Mouse (Mus musculus) stomach, embryonic 15.5 days (tissue): ENCODE results near the gene Hist2h3c1. TPM values are rescaled to one million over a fixed set of nuclear protein-coding genes. Genes with fewer than 3 reads are reported as not detected.
"Not testable (repeated sequence)": the region's sequence is repeated elsewhere in the genome, so short reads cannot be mapped to it uniquely, and the experiment has no call there.

Experiments used
- ATAC-seq: fragments of 200-750 bp; cut with Nextera tagmentation; 2 replicates; pipeline ENCODE4 v1.8.0; 2017; ENCODE audit warnings: low read depth, moderate number of reproducible peaks, moderate TSS enrichment; ENCODE audit not compliant: insufficient read depth, low FRiP score
- H3K27ac ChIP-seq: fragments of 300-500 bp; sonication (generic); 2 replicates; pipeline ENCODE4 v1.5.1; 2015; ENCODE audit warnings: mild to moderate bottlenecking, inconsistent platforms
- H3K27me3 ChIP-seq: fragments of 300-500 bp; sonication (generic); replicated peaks from 2 replicates; pipeline ENCODE4 v1.6.1; 2015; ENCODE audit warnings: inconsistent platforms
- H3K36me3 ChIP-seq: fragments of 300-500 bp; sonication (generic); 2 replicates; pipeline ENCODE4 v1.6.1; 2015; ENCODE audit warnings: inconsistent platforms
- H3K4me1 ChIP-seq: fragments of 300-500 bp; sonication (generic); 2 replicates; pipeline ENCODE4 v1.6.1; 2015; ENCODE audit warnings: inconsistent platforms
- H3K4me2 ChIP-seq: fragments of 300-500 bp; sonication (generic); 2 replicates; pipeline ENCODE4 v1.6.1; 2015; ENCODE audit warnings: mild to moderate bottlenecking, inconsistent platforms
- H3K4me3 ChIP-seq: fragments of 300-500 bp; sonication (generic); replicated peaks from 2 replicates; pipeline ENCODE4 v1.5.1; 2015; ENCODE audit warnings: inconsistent platforms
- H3K9ac ChIP-seq: fragments of 300-500 bp; sonication (generic); 2 replicates; pipeline ENCODE4 v1.6.1; 2015; ENCODE audit warnings: inconsistent platforms
- H3K9me3 ChIP-seq: fragments of 300-500 bp; sonication (generic); 2 replicates; pipeline ENCODE4 v1.6.1; 2016; ENCODE audit warnings: inconsistent platforms
- WGBS: fragments of 180-500 bp; shearing (Covaris S2); methylation state at CpG from one replicate; pipeline ENCODE4 v1.1.7; 2015; 5-methylcytosine and 5-hydroxymethylcytosine counted together
- polyA plus RNA-seq: library from polyadenylated mRNA; unstranded; fragments of >200 nt; fragmentation: Nextera tagmentation; extraction: Ambion mirVana; gene quantifications from 2 replicates; pipeline ENCODE4 v1.2.1, GENCODE M21; 2015

Gene Hist2h3c1
- polyA plus RNA-seq, 1 experiment from 2014 or later, result 2.5 TPM

GRCm38 (mm10) chr3:96263558-96264403 is 17.3 kb downstream of the Hist2h3c1 start:
- Histone ChIP-seq H3K4me1 (peaks cover 13% of the 10 kb centered on the region), H3K4me2 (peak overlapping the region; percentile 59), H3K27me3 (no peaks in the 10 kb centered on the region), H3K36me3 (no peaks in the 10 kb centered on the region), H3K9me3 (no peaks in the 10 kb centered on the region), H3K27ac (peak overlapping the region; percentile 99), H3K4me3 (peak overlapping the region; percentile 64), H3K9ac (peak overlapping the region; percentile 41)
- whole genome bisulfite sequencing, result 6% methylated on average over 27 of the region's 27 CpGs
- ATAC-seq, result no peak

- H3K36me3 ChIP-seq, result no peaks in the 10 kb centered on the region
- H3K27me3 ChIP-seq, result no peaks in the 10 kb centered on the region
- no peaks in the 10 kb centered on the region for H3K9me3 ChIP-seq
- peak overlapping the region; percentile 59 for H3K4me2 ChIP-seq
- H3K27ac ChIP-seq, result peak overlapping the region; percentile 99
- WGBS, result 74% methylated on average over 7 of the region's 7 CpGs
- H3K4me3 ChIP-seq, result peak overlapping the region; percentile 64; the same call in 1 of the 2 replicates
- H3K4me1 ChIP-seq, result peaks cover 13% of the 10 kb centered on the region
- H3K9ac ChIP-seq, result no peak overlapping the region
- ATAC-seq, result no peak
Measured at GRCm38 (mm10) chr3:96264404-96264949, 18.0 kb downstream of the Hist2h3c1 start.

- no peaks in the 10 kb centered on the region for H3K27me3 ChIP-seq
- no peak overlapping the region for H3K4me3 ChIP-seq
- H3K36me3 ChIP-seq, result no peaks in the 10 kb centered on the region
- no peak for ATAC-seq
- no peak overlapping the region for H3K27ac ChIP-seq
- H3K4me1 ChIP-seq, result peaks cover 13% of the 10 kb centered on the region
- H3K4me2 ChIP-seq, result no peak overlapping the region
- no peaks in the 10 kb centered on the region for H3K9me3 ChIP-seq
- no peak overlapping the region for H3K9ac ChIP-seq
- 80% methylated on average over 8 of the region's 8 CpGs for WGBS
Measured at GRCm38 (mm10) chr3:96266132-96266710, 19.7 kb downstream of the Hist2h3c1 start.

GRCm38 (mm10) chr3:96267541-96267940 is 21.1 kb downstream of the Hist2h3c1 start:
- Histone ChIP-seq H3K27ac (peak overlapping the region; percentile 97), H3K4me2 (peak overlapping the region; percentile 60), H3K4me3 (no peak overlapping the region), H3K36me3 (no peaks in the 10 kb centered on the region), H3K4me1 (peaks cover 7% of the 10 kb centered on the region), H3K9ac (no peak overlapping the region), H3K27me3 (no peaks in the 10 kb centered on the region), H3K9me3 (no peaks in the 10 kb centered on the region)
- no peak for ATAC-seq
- WGBS, result 67% methylated on average over 4 of the region's 4 CpGs

- Histone ChIP-seq H3K27ac (peak within 1 kb of the TSS; percentile 98), H3K9ac (peak within 1 kb of the TSS; percentile 0; the same call in 1 of the 2 replicates), H3K4me2 (peak within 1 kb of the TSS; percentile 65), H3K4me1 (peaks cover 7% of the 10 kb centered on the region), H3K4me3 (peak within 1 kb of the TSS; percentile 45), H3K36me3 (no peaks in the 10 kb centered on the region), H3K9me3 (no peaks in the 10 kb centered on the region), H3K27me3 (no peaks in the 10 kb centered on the region)
- ATAC-seq, result peak; percentile 62
- 13% methylated on average over 30 of the region's 30 CpGs for WGBS
Measured at GRCm38 (mm10) chr3:96268051-96268775, 21.7 kb downstream of the Hist2h3c1 start, which contains the start of gene Hist2h3b. Gene Hist2h3b, plus strand, starts transcription at chr3:96268654.

GRCm38 (mm10) chr3:96268776-96269378 is 22.4 kb downstream of the Hist2h3c1 start:
- Histone ChIP-seq H3K4me3 (peak overlapping the region; percentile 45), H3K4me2 (peak overlapping the region; percentile 65), H3K27ac (peak overlapping the region; percentile 98)
- not testable (repeated sequence) for H3K9ac ChIP-seq, H3K27me3 ChIP-seq, H3K36me3 ChIP-seq, H3K9me3 ChIP-seq, H3K4me1 ChIP-seq
- peak; percentile 13 for ATAC-seq
- WGBS, result 0% methylated on average over 15 of the region's 44 CpGs

GRCm38 (mm10) chr3:96269511-96270474 is 23.3 kb downstream of the Hist2h3c1 start, which contains the start of gene Hist2h2bb:
Gene Hist2h2bb, plus strand, starts transcription at chr3:96269752.
- peaks cover 3% of the 10 kb centered on the region; the same call in 1 of the 2 replicates for H3K4me1 ChIP-seq
- no peaks in the 10 kb centered on the region for H3K9me3 ChIP-seq
- H3K4me2 ChIP-seq, result peak within 1 kb of the TSS; percentile 65
- whole genome bisulfite sequencing, result under 1% methylated on average over 45 of the region's 45 CpGs
- no peaks in the 10 kb centered on the region for H3K36me3 ChIP-seq
- H3K27me3 ChIP-seq, result no peaks in the 10 kb centered on the region
- peak within 1 kb of the TSS; percentile 54 for H3K4me3 ChIP-seq
- peak within 1 kb of the TSS; percentile 98 for H3K27ac ChIP-seq
- peak; percentile 94 for ATAC-seq
- H3K9ac ChIP-seq, result peak within 1 kb of the TSS; percentile 42

- no peaks in the 10 kb centered on the region for H3K9me3 ChIP-seq
- peaks cover 3% of the 10 kb centered on the region for H3K4me1 ChIP-seq
- H3K4me2 ChIP-seq, result no peak overlapping the region
- WGBS, result 82% methylated on average over 17 of the region's 17 CpGs
- H3K27me3 ChIP-seq, result no peaks in the 10 kb centered on the region
- H3K36me3 ChIP-seq, result no peaks in the 10 kb centered on the region
- H3K4me3 ChIP-seq, result no peak overlapping the region
- no peak overlapping the region for H3K9ac ChIP-seq
- ATAC-seq, result no peak
- no peak overlapping the region for H3K27ac ChIP-seq
Measured at GRCm38 (mm10) chr3:96273591-96274465, 27.3 kb downstream of the Hist2h3c1 start.

- peak overlapping the region; percentile 77 for H3K4me2 ChIP-seq
- H3K4me1 ChIP-seq, result peaks cover 3% of the 10 kb centered on the region
- H3K27me3 ChIP-seq, result 0 out of 2 replicates have a peak, but pooled peaks cover 2% of the 10 kb centered on the region
- peak overlapping the region; percentile 65; the same call in 1 of the 2 replicates for H3K27ac ChIP-seq
- H3K4me3 ChIP-seq, result peak overlapping the region; percentile 52
- peak; percentile 18 for ATAC-seq
- WGBS, result 16% methylated on average over 8 of the region's 8 CpGs
- no peaks in the 10 kb centered on the region for H3K9me3 ChIP-seq
- peak overlapping the region; percentile 27; the same call in 1 of the 2 replicates for H3K9ac ChIP-seq
- H3K36me3 ChIP-seq, result no peaks in the 10 kb centered on the region
Measured at GRCm38 (mm10) chr3:96277428-96277799, 30.9 kb downstream of the Hist2h3c1 start.
